Mouse (Mus musculus): ENCODE data around the gene Ccl11.

DNA sequence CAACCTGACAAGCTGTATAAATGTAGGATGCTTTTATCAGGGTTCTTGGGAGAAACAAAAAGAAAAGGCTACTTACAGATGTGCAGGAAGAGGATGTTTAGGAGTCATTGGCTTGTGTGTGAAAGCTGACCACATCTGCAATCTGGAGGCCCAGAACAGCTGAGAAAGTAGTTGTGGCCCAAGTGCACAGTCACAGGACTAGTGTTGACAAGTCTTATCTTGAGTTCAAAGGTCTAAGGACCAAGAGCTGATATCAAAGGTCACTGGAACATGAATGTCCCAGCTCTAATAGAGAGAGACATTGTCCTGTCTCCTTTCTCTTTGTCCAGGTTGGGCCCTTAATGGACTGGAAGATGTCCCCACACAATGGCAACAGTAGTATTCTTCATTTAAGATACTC, 37.8 kb upstream of the Ccl11 start:
- TF ChIP-seq POLR2A (IDR thresholded peaks at IDR 0.05; ENCODE audit: borderline replicate concordance, extremely low read depth, low read depth, low read length) (no peak), CTCF (IDR thresholded peaks at IDR 0.05; ENCODE audit: insufficient read depth, low read length) (no peak)

Measured in lung, adult 2 months (tissue).